Mouse (Mus musculus): ENCODE data around the gene Idh2. TPM values are rescaled to one million over a fixed set of nuclear protein-coding genes. Genes with fewer than 3 reads are reported as not detected.

Idh2 gene
- polyA plus RNA-seq, 1 experiment, result 178 TPM

GRCm38 (mm10) chr7:80073506-80073905 lies 41.7 kb downstream of the Idh2 start:
- no peak for TF ChIP-seq CTCF (IDR thresholded peaks at IDR 0.05; ENCODE audit: low read depth, low read length)
- no peak overlapping the region for H3K27ac ChIP-seq (ENCODE audit: insufficient read depth, low read length)
- H3K9ac ChIP-seq (ENCODE audit: low read depth, poor library complexity, severe bottlenecking), result no peak overlapping the region
- no peaks in the 10 kb centered on the region for H3K9me3 ChIP-seq (replicated peaks; ENCODE audit: control insufficient read depth, insufficient read depth, low read length, poor library complexity, severe bottlenecking)
- no peak overlapping the region for H3K4me3 ChIP-seq (ENCODE audit: low read depth, low read length)
- no peaks in the 10 kb centered on the region for H3K27me3 ChIP-seq (ENCODE audit: control insufficient read depth, insufficient read depth, low read length, poor library complexity, severe bottlenecking)
- H3K4me1 ChIP-seq (ENCODE audit: control insufficient read depth, insufficient read depth, low read length), result peaks cover 32% of the 10 kb centered on the region
- no peaks in the 10 kb centered on the region for H3K36me3 ChIP-seq (ENCODE audit: control insufficient read depth, insufficient read depth, low read length, poor library complexity, severe bottlenecking)

- Histone ChIP-seq H3K27me3 (ENCODE audit: control insufficient read depth, insufficient read depth, low read length, poor library complexity, severe bottlenecking) (no peaks in the 10 kb centered on the region), H3K36me3 (ENCODE audit: control insufficient read depth, insufficient read depth, low read length, poor library complexity, severe bottlenecking) (no peaks in the 10 kb centered on the region), H3K9me3 (replicated peaks; ENCODE audit: control insufficient read depth, insufficient read depth, low read length, poor library complexity, severe bottlenecking) (no peaks in the 10 kb centered on the region), H3K4me1 (ENCODE audit: control insufficient read depth, insufficient read depth, low read length) (peaks cover 34% of the 10 kb centered on the region), H3K27ac (ENCODE audit: insufficient read depth, low read length) (no peak overlapping the region), H3K4me3 (ENCODE audit: low read depth, low read length) (no peak overlapping the region), H3K9ac (ENCODE audit: low read depth, poor library complexity, severe bottlenecking) (no peak overlapping the region)
- TF ChIP-seq CTCF (IDR thresholded peaks at IDR 0.05; ENCODE audit: low read depth, low read length) (no peak), POLR2A (IDR thresholded peaks at IDR 0.05; ENCODE audit: insufficient read depth, low read length) (no peak), EP300 (IDR thresholded peaks at IDR 0.05; ENCODE audit: insufficient read depth, low read depth, low read length) (no peak)
These were observed 42.9 kb downstream of the Idh2 start for GRCm38 (mm10) chr7:80072297-80072696.

- Histone ChIP-seq H3K36me3 (ENCODE audit: control insufficient read depth, insufficient read depth, low read length, poor library complexity, severe bottlenecking) (no peaks in the 10 kb centered on the region), H3K27ac (ENCODE audit: insufficient read depth, low read length) (no peak overlapping the region), H3K27me3 (ENCODE audit: control insufficient read depth, insufficient read depth, low read length, poor library complexity, severe bottlenecking) (no peaks in the 10 kb centered on the region), H3K9ac (ENCODE audit: low read depth, poor library complexity, severe bottlenecking) (no peak overlapping the region), H3K4me3 (ENCODE audit: low read depth, low read length) (no peak overlapping the region), H3K9me3 (replicated peaks; ENCODE audit: control insufficient read depth, insufficient read depth, low read length, poor library complexity, severe bottlenecking) (no peaks in the 10 kb centered on the region), H3K4me1 (ENCODE audit: control insufficient read depth, insufficient read depth, low read length) (peaks cover 34% of the 10 kb centered on the region)
- TF ChIP-seq POLR2A (IDR thresholded peaks at IDR 0.05; ENCODE audit: insufficient read depth, low read length) (no peak), EP300 (IDR thresholded peaks at IDR 0.05; ENCODE audit: insufficient read depth, low read depth, low read length) (no peak), CTCF (IDR thresholded peaks at IDR 0.05; ENCODE audit: low read depth, low read length) (no peak)
These were observed 44.0 kb downstream of the Idh2 start for GRCm38 (mm10) chr7:80071209-80071608.

- H3K4me3 ChIP-seq (ENCODE audit: low read depth, low read length), result no peak overlapping the region
- no peaks in the 10 kb centered on the region for H3K9me3 ChIP-seq (replicated peaks; ENCODE audit: control insufficient read depth, insufficient read depth, low read length, poor library complexity, severe bottlenecking)
- TF ChIP-seq POLR2A (IDR thresholded peaks at IDR 0.05; ENCODE audit: insufficient read depth, low read length), result no peak
- no peak for TF ChIP-seq CTCF (IDR thresholded peaks at IDR 0.05; ENCODE audit: low read depth, low read length)
- no peak for TF ChIP-seq EP300 (IDR thresholded peaks at IDR 0.05; ENCODE audit: insufficient read depth, low read depth, low read length)
- no peak overlapping the region for H3K9ac ChIP-seq (ENCODE audit: low read depth, poor library complexity, severe bottlenecking)
- H3K27me3 ChIP-seq (ENCODE audit: control insufficient read depth, insufficient read depth, low read length, poor library complexity, severe bottlenecking), result no peaks in the 10 kb centered on the region
- no peaks in the 10 kb centered on the region for H3K36me3 ChIP-seq (ENCODE audit: control insufficient read depth, insufficient read depth, low read length, poor library complexity, severe bottlenecking)
- no peak overlapping the region for H3K27ac ChIP-seq (ENCODE audit: insufficient read depth, low read length)
- peaks cover 35% of the 10 kb centered on the region for H3K4me1 ChIP-seq (ENCODE audit: control insufficient read depth, insufficient read depth, low read length)
These were observed 45.4 kb downstream of the Idh2 start for GRCm38 (mm10) chr7:80069615-80070327.

- Histone ChIP-seq H3K27ac (ENCODE audit: insufficient read depth, low read length) (no peak overlapping the region), H3K27me3 (ENCODE audit: control insufficient read depth, insufficient read depth, low read length, poor library complexity, severe bottlenecking) (no peaks in the 10 kb centered on the region), H3K4me3 (ENCODE audit: low read depth, low read length) (no peak overlapping the region), H3K36me3 (ENCODE audit: control insufficient read depth, insufficient read depth, low read length, poor library complexity, severe bottlenecking) (no peaks in the 10 kb centered on the region), H3K9me3 (replicated peaks; ENCODE audit: control insufficient read depth, insufficient read depth, low read length, poor library complexity, severe bottlenecking) (no peaks in the 10 kb centered on the region), H3K9ac (ENCODE audit: low read depth, poor library complexity, severe bottlenecking) (no peak overlapping the region), H3K4me1 (ENCODE audit: control insufficient read depth, insufficient read depth, low read length) (peaks cover 26% of the 10 kb centered on the region)
- TF ChIP-seq POLR2A (IDR thresholded peaks at IDR 0.05; ENCODE audit: insufficient read depth, low read length) (no peak), EP300 (IDR thresholded peaks at IDR 0.05; ENCODE audit: insufficient read depth, low read depth, low read length) (no peak), CTCF (IDR thresholded peaks at IDR 0.05; ENCODE audit: low read depth, low read length) (no peak)
These were observed 46.9 kb downstream of the Idh2 start for GRCm38 (mm10) chr7:80068341-80068740.

- Histone ChIP-seq H3K27ac (ENCODE audit: insufficient read depth, low read length) (no peak overlapping the region), H3K9ac (ENCODE audit: low read depth, poor library complexity, severe bottlenecking) (no peak overlapping the region), H3K36me3 (ENCODE audit: control insufficient read depth, insufficient read depth, low read length, poor library complexity, severe bottlenecking) (no peaks in the 10 kb centered on the region), H3K9me3 (replicated peaks; ENCODE audit: control insufficient read depth, insufficient read depth, low read length, poor library complexity, severe bottlenecking) (no peaks in the 10 kb centered on the region), H3K4me1 (ENCODE audit: control insufficient read depth, insufficient read depth, low read length) (peaks cover 24% of the 10 kb centered on the region), H3K4me3 (ENCODE audit: low read depth, low read length) (no peak overlapping the region), H3K27me3 (ENCODE audit: control insufficient read depth, insufficient read depth, low read length, poor library complexity, severe bottlenecking) (no peaks in the 10 kb centered on the region)
- TF ChIP-seq POLR2A (IDR thresholded peaks at IDR 0.05; ENCODE audit: insufficient read depth, low read length), result no peak
- no peak for TF ChIP-seq EP300 (IDR thresholded peaks at IDR 0.05; ENCODE audit: insufficient read depth, low read depth, low read length)
- no peak for TF ChIP-seq CTCF (IDR thresholded peaks at IDR 0.05; ENCODE audit: low read depth, low read length)
These were observed 48.3 kb downstream of the Idh2 start for GRCm38 (mm10) chr7:80066675-80067455.

Data from ES-Bruce4 (cell line).